Mouse (Mus musculus) left cerebral cortex, postnatal 25 days (tissue): Measurements from ENCODE around the gene Cbx4. TPM values are rescaled to one million over a fixed set of nuclear protein-coding genes. Genes with fewer than 3 reads are reported as not detected.

Experiments used
- DNase-seq, 2 experiments: peaks; one replicate each; pipeline ENCODE4 v3.0.0; 2022; ENCODE audit warnings: low spot score in 2 of 2, mixed read lengths in 1 of 2
- intact Hi-C: fragments of 180-260 bp; cut with DNase I; formaldehyde crosslinking; loops from one replicate; pipeline ENCODE4 v1.15.1; 2025
- total RNA-seq, 2 experiments: library from RNA; stranded (reverse); gene quantifications; 2 replicates each; pipeline ENCODE4 v1.2.3; 2021

The Cbx4 gene
- total RNA-seq, 2 experiments from 2014 or later, result 59.5 to 66.2 TPM

- no peak for DNase-seq
- intact Hi-C loops, result loop anchor here (2.0 kb wide), 1 partner anchor 103 kb away; no protein-coding TSS in a partner anchor
Measured at GRCm38 (mm10) chr11:119087301-119088082, 1.5 kb upstream of the Cbx4 start.

- peak; percentile 77 to 81 for DNase-seq
- intact Hi-C loops, result loop anchor here (1.0 kb wide), 1 partner anchor 29 kb away; no protein-coding TSS in a partner anchor
Measured at GRCm38 (mm10) chr11:119085279-119086062, 550 bp downstream of the Cbx4 start.

GRCm38 (mm10) chr11:119084446-119085278 lies 1.4 kb downstream of the Cbx4 start:
- DNase-seq, result peak in 1 of 2 experiments; percentile 61
- intact Hi-C loops, result loop anchor here (1.0 kb wide), 2 partner anchors 25 to 28 kb away; no protein-coding TSS in a partner anchor

- DNase-seq, result peak in 1 of 2 experiments; percentile 43
- intact Hi-C loops, result loop anchor here (1.0 kb wide), 1 partner anchor 25 kb away; no protein-coding TSS in a partner anchor
Measured at GRCm38 (mm10) chr11:119083724-119084445, 2.1 kb downstream of the Cbx4 start.

- intact Hi-C loops, result no loop called here
- no peak for DNase-seq
Measured at GRCm38 (mm10) chr11:119082638-119083599, 3.1 kb downstream of the Cbx4 start.

GRCm38 (mm10) chr11:119081839-119082637 lies 4.0 kb downstream of the Cbx4 start:
- DNase-seq, result no peak
- intact Hi-C loops, result no loop called here

GRCm38 (mm10) chr11:119081148-119081838 lies 4.7 kb downstream of the Cbx4 start:
- no peak for DNase-seq
- intact Hi-C loops, result no loop called here

GRCm38 (mm10) chr11:119080461-119081147 lies 5.4 kb downstream of the Cbx4 start:
- no peak for DNase-seq
- intact Hi-C loops, result no loop called here

- no peak for DNase-seq
- intact Hi-C loops, result no loop called here
Measured at GRCm38 (mm10) chr11:119079445-119079837, 6.6 kb downstream of the Cbx4 start.

- intact Hi-C loops, result no loop called here
- DNase-seq, result peak in 1 of 2 experiments; percentile 58
Measured at GRCm38 (mm10) chr11:119078691-119079444, 7.2 kb downstream of the Cbx4 start.

- intact Hi-C loops, result no loop called here
- DNase-seq, result no peak
Measured at GRCm38 (mm10) chr11:119077755-119078154, 8.3 kb downstream of the Cbx4 start.

- intact Hi-C loops, result no loop called here
Measured at GRCm38 (mm10) chr11:119075805-119076204, 10.2 kb downstream of the Cbx4 start.

GRCm38 (mm10) chr11:119073876-119074433 lies 12.1 kb downstream of the Cbx4 start:
- intact Hi-C loops, result no loop called here
- DNase-seq, result no peak

More at GRCm38 (mm10) chr11:119075805-119076204, 10.2 kb downstream of the Cbx4 start:
- DNase-seq, result no peak

GRCm38 (mm10) chr11:119072986-119073385 lies 13.0 kb downstream of the Cbx4 start:
- intact Hi-C loops, result no loop called here
- no peak for DNase-seq

- intact Hi-C loops, result no loop called here
- DNase-seq, result no peak
Measured at GRCm38 (mm10) chr11:119072239-119072638, 13.8 kb downstream of the Cbx4 start.
